Comparison of ENCODE assay signal across 8 mouse cellular contexts in genomic region chr14:106439282-106439681, GRCm38 (mm10).
DNase-seq lines count a peak whose midpoint lies in the region; ATAC-seq lines count a peak whose summit lies in the region.

No protein-coding gene starts in this region.

- peak; percentile 61 for DNase-seq in urinary bladder, postnatal 14 days (ENCODE audit: low spot score)
- no peak for DNase-seq in urinary bladder, postnatal 10 days (ENCODE audit: low spot score)
- DNase-seq in cerebellum, adult 8-10 months: peak; percentile 23
- peak; percentile 38 to 88 for DNase-seq in frontal cortex, adult 2 months (ENCODE audit: extremely low spot score in 1 of 2, low spot score in 1 of 2)
- DNase-seq in left cerebral cortex, postnatal 36 days (ENCODE audit: low spot score in 2 of 2): peak; percentile 35 to 65
- DNase-seq in urinary bladder, postnatal 4 days (ENCODE audit: low spot score in 2 of 2): peak; percentile 33 to 62

- no peak overlapping the region for H3K4me3 ChIP-seq in intestine, embryonic 16.5 days (ENCODE audit: low read length)
- H3K4me3 ChIP-seq in neural tube, embryonic 12.5 days: no peak overlapping the region

- no peaks in the 10 kb centered on the region for H3K27me3 ChIP-seq in intestine, embryonic 16.5 days (replicated peaks; ENCODE audit: control insufficient read depth, insufficient read depth, low read length)
- H3K27me3 ChIP-seq in neural tube, embryonic 12.5 days (replicated peaks): no peaks in the 10 kb centered on the region

- peak; percentile 66; the same call in 1 of the 2 replicates for ATAC-seq in intestine, embryonic 16.5 days
- peak; percentile 74; the same call in 1 of the 2 replicates for ATAC-seq in neural tube, embryonic 12.5 days (ENCODE audit: low FRiP score, low read depth)

- H3K4me1 ChIP-seq in intestine, embryonic 16.5 days (ENCODE audit: control insufficient read depth, insufficient read depth, low read length): no peaks in the 10 kb centered on the region
- H3K4me1 ChIP-seq in neural tube, embryonic 12.5 days: no peaks in the 10 kb centered on the region

- 15% methylated on average over 5 of the region's 5 CpGs for WGBS in intestine, embryonic 16.5 days
- 17% methylated on average over 5 of the region's 5 CpGs for WGBS in neural tube, embryonic 12.5 days

- H3K4me2 ChIP-seq in intestine, embryonic 16.5 days (ENCODE audit: low read depth, low read length): no peak overlapping the region
- no peak overlapping the region for H3K4me2 ChIP-seq in neural tube, embryonic 12.5 days (replicated peaks)

- H3K9ac ChIP-seq in intestine, embryonic 16.5 days (ENCODE audit: low read depth, low read length): no peak overlapping the region
- H3K9ac ChIP-seq in neural tube, embryonic 12.5 days: no peak overlapping the region

- H3K27ac ChIP-seq in intestine, embryonic 16.5 days (ENCODE audit: low read length): no peak overlapping the region
- no peak overlapping the region for H3K27ac ChIP-seq in neural tube, embryonic 12.5 days

- no peaks in the 10 kb centered on the region for H3K9me3 ChIP-seq in intestine, embryonic 16.5 days (ENCODE audit: control insufficient read depth, low read length)
- H3K9me3 ChIP-seq in neural tube, embryonic 12.5 days: no peaks in the 10 kb centered on the region

- intact Hi-C loops in left cerebral cortex, postnatal 36 days (cut with DNase I): loop anchor here (1.0 kb wide), 1 partner anchor 61 kb away; no protein-coding TSS in a partner anchor

- no peaks in the 10 kb centered on the region for H3K36me3 ChIP-seq in intestine, embryonic 16.5 days (ENCODE audit: control insufficient read depth, insufficient read depth, low read length)
- H3K36me3 ChIP-seq in neural tube, embryonic 12.5 days: no peaks in the 10 kb centered on the region
